Mouse (Mus musculus) ZHBTc4 (cell line): ENCODE measurements around the gene Hepacam2.
"Not testable (repeated sequence)": the region's sequence is repeated elsewhere in the genome, so short reads cannot be mapped to it uniquely, and the experiment has no call there.

Experiments used
- DNase-seq: peaks from one replicate; pipeline ENCODE4 v3.0.0-alpha.2; 2011; ENCODE audit warnings: low read depth, low spot score

Hepacam2 gene

GRCm38 (mm10) chr6:3463594-3463993 lies 34.5 kb downstream of the Hepacam2 start:
- no peak for DNase-seq

DNA sequence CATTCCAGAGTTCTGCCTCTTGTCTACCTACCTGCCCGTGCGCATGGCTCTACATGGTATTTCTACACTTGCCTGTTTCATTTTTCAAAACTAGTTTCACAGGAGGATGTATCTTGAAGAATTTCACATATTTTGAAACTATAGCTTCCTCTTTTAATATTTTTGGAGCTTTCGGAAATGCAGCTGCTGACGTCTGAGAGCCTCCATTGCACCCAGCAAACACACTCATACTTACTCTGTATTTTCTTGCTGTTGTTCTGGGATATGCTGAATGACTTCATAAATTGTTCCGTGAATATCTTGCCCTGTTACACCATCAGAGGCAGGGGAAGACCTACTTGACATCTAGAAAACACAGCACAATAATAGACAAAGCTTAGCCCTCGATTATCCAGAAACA lies 35.1 kb downstream of the Hepacam2 start:
- no peak for DNase-seq

- no peak for DNase-seq
Observed at GRCm38 (mm10) chr6:3455944-3456536, 42.1 kb downstream of the Hepacam2 start.

GRCm38 (mm10) chr6:3454421-3454820 lies 43.7 kb downstream of the Hepacam2 start:
- DNase-seq: no peak

DNA sequence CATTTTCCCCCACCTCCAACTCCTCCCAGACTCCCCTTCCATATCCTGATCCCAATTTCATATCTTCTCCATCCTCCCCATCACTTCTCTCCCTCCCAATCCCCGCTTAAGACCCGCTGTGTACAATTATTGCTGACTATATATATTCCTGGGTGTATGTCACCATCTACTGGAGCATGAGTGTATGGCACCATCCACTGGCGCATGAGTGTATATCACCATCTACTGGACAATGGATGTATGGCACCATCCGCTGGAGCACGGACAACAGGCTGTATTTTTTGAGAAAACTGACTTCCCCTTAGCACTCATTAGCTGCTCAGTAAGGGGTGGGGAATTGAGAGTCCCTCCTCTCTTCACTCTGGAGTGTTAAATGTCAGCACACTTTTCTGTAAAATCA lies 50.7 kb downstream of the Hepacam2 start:
- peak; percentile 89 for DNase-seq

DNA sequence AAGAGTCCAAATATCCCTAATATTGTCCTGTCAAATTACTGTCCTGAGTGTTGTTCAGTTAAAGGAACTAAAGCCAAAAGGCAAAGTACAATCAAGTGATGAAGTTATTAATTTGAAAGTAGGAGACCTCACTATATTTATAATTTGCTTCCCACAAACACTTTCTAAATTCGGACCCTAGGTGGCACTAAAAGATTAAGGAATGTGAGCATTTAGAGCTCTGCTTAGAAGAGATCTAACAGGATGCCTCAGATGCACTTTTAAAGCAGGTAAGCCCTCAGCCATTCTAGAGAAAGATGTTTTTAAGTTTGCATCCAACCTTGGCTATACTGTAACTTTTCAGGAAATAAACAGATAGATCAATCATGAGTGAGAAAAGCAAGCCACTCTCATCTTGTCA lies 54.2 kb downstream of the Hepacam2 start:
- no peak for DNase-seq

GRCm38 (mm10) chr6:3436087-3436486 lies 62.0 kb downstream of the Hepacam2 start:
- DNase-seq: no peak

DNA sequence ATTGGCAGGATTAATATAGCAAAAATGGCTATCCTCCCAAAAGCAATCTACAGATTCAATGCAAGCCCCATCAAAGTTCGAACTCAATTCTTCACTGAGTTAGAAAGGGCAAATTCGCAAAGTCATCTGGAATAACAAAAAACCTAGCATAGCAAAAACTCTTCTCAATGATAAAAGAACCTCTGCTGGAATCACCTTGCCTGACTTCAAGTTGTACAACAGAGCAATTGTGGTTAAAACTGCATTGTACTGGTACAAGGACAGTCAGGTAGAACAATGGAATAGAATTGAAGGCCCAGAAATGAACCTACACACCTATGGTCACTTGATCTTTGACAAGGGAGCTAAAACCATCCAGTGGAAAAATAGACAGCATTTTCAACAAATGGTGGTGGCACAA lies 67.1 kb downstream of the Hepacam2 start:
- peak; percentile 55 for DNase-seq

GRCm38 (mm10) chr6:3427047-3427446 lies 71.1 kb downstream of the Hepacam2 start:
- DNase-seq: no peak

DNA sequence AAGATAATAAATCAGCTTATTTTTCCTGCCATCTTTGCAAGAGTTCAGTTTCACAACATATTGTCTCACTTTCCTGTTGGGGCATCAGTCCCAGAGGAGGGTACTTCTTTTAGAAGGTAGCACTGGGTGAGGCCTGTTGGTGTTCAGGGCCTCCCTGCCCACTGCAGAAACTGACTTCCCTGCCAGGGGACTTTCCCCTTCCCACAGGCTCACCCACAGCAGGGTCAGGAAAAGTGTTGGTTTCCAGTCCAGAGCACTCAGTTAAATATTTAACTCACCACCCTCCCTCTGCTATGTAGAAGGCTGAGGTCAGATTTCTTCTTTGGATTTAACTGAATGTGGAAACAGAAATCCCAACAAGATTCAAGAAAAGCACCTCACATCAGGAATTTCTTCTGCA lies 72.8 kb downstream of the Hepacam2 start:
- not testable (repeated sequence) for DNase-seq

GRCm38 (mm10) chr6:3424613-3425277 lies 73.4 kb downstream of the Hepacam2 start:
- DNase-seq: peak; percentile 74
